Mouse (Mus musculus): Measurements from ENCODE around the gene Il5ra. TPM values are rescaled to one million over a fixed set of nuclear protein-coding genes. Genes with fewer than 3 reads are reported as not detected.

Il5ra gene
- 0.20 and 0.37 TPM in 2 replicates for polyA plus RNA-seq (2015; fragmentation: Nextera tagmentation; extraction: Ambion mirVana)

GRCm38 (mm10) chr6:106748887-106749388 lies at the start of gene Il5ra:
Gene Il5ra, minus strand, starts transcription at chr6:106749037.
- ATAC-seq (ENCODE audit: insufficient number of reproducible peaks, low FRiP score, low TSS enrichment, low read depth) = no peak
- WGBS = 67% methylated on average over 6 of the region's 6 CpGs
- H3K4me2 ChIP-seq (replicated peaks) = no peak within 1 kb of the TSS
- no peaks in the 10 kb centered on the region for H3K27me3 ChIP-seq
- no peak within 1 kb of the TSS for H3K27ac ChIP-seq (replicated peaks)
- H3K4me3 ChIP-seq (replicated peaks) = no peak within 1 kb of the TSS
- H3K4me1 ChIP-seq = no peaks in the 10 kb centered on the region
- no peak within 1 kb of the TSS for H3K9ac ChIP-seq
- H3K36me3 ChIP-seq = no peaks in the 10 kb centered on the region
- H3K9me3 ChIP-seq (replicated peaks) = no peaks in the 10 kb centered on the region

GRCm38 (mm10) chr6:106794094-106794814 lies 45.4 kb upstream of the Il5ra start:
- Histone ChIP-seq H3K9me3 (replicated peaks) (no peaks in the 10 kb centered on the region), H3K27me3 (no peaks in the 10 kb centered on the region), H3K27ac (replicated peaks) (no peak overlapping the region), H3K4me2 (replicated peaks) (no peak overlapping the region), H3K9ac (no peak overlapping the region), H3K4me3 (replicated peaks) (no peak overlapping the region), H3K4me1 (peaks cover 9% of the 10 kb centered on the region), H3K36me3 (peaks cover 33% of the 10 kb centered on the region)
- ATAC-seq (ENCODE audit: insufficient number of reproducible peaks, low FRiP score, low TSS enrichment, low read depth) = no peak
- 82% methylated on average over 13 of the region's 13 CpGs for WGBS

GRCm38 (mm10) chr6:106793621-106794020 lies 44.8 kb upstream of the Il5ra start:
- no peaks in the 10 kb centered on the region for H3K9me3 ChIP-seq (replicated peaks)
- peaks cover 33% of the 10 kb centered on the region for H3K36me3 ChIP-seq
- no peak overlapping the region for H3K4me3 ChIP-seq (replicated peaks)
- no peak overlapping the region for H3K4me2 ChIP-seq (replicated peaks)
- H3K4me1 ChIP-seq = peaks cover 3% of the 10 kb centered on the region
- ATAC-seq (ENCODE audit: insufficient number of reproducible peaks, low FRiP score, low TSS enrichment, low read depth) = no peak
- H3K9ac ChIP-seq = no peak overlapping the region
- no peak overlapping the region for H3K27ac ChIP-seq (replicated peaks)
- 94% methylated on average over 10 of the region's 10 CpGs for WGBS
- H3K27me3 ChIP-seq = no peaks in the 10 kb centered on the region

- no peak overlapping the region for H3K9ac ChIP-seq
- 93% methylated on average over 7 of the region's 7 CpGs for WGBS
Observed at GRCm38 (mm10) chr6:106793088-106793487, 44.3 kb upstream of the Il5ra start.

GRCm38 (mm10) chr6:106792486-106792885 lies 43.6 kb upstream of the Il5ra start:
- Histone ChIP-seq H3K4me3 (replicated peaks) (no peak overlapping the region), H3K4me1 (no peaks in the 10 kb centered on the region), H3K27me3 (no peaks in the 10 kb centered on the region), H3K36me3 (peaks cover 41% of the 10 kb centered on the region), H3K9ac (no peak overlapping the region), H3K4me2 (replicated peaks) (no peak overlapping the region), H3K9me3 (replicated peaks) (no peaks in the 10 kb centered on the region), H3K27ac (replicated peaks) (no peak overlapping the region)
- 92% methylated on average over 5 of the region's 5 CpGs for WGBS
- no peak for ATAC-seq (ENCODE audit: insufficient number of reproducible peaks, low FRiP score, low TSS enrichment, low read depth)

More at GRCm38 (mm10) chr6:106793088-106793487, 44.3 kb upstream of the Il5ra start:
- Histone ChIP-seq H3K4me3 (replicated peaks) (no peak overlapping the region), H3K4me2 (replicated peaks) (no peak overlapping the region), H3K27ac (replicated peaks) (no peak overlapping the region), H3K36me3 (peaks cover 38% of the 10 kb centered on the region), H3K9me3 (replicated peaks) (no peaks in the 10 kb centered on the region), H3K4me1 (no peaks in the 10 kb centered on the region), H3K27me3 (no peaks in the 10 kb centered on the region)
- ATAC-seq (ENCODE audit: insufficient number of reproducible peaks, low FRiP score, low TSS enrichment, low read depth) = no peak

- 91% methylated on average over 8 of the region's 8 CpGs for WGBS
- Histone ChIP-seq H3K9ac (no peak overlapping the region), H3K4me3 (replicated peaks) (no peak overlapping the region), H3K9me3 (replicated peaks) (no peaks in the 10 kb centered on the region), H3K36me3 (peaks cover 49% of the 10 kb centered on the region), H3K4me1 (no peaks in the 10 kb centered on the region), H3K4me2 (replicated peaks) (no peak overlapping the region), H3K27me3 (no peaks in the 10 kb centered on the region), H3K27ac (replicated peaks) (no peak overlapping the region)
- ATAC-seq (ENCODE audit: insufficient number of reproducible peaks, low FRiP score, low TSS enrichment, low read depth) = no peak
Observed at GRCm38 (mm10) chr6:106791429-106791828, 42.6 kb upstream of the Il5ra start.

- no peak overlapping the region for H3K27ac ChIP-seq (replicated peaks)
- no peaks in the 10 kb centered on the region for H3K4me1 ChIP-seq
- H3K4me2 ChIP-seq (replicated peaks) = no peak overlapping the region
- no peak for ATAC-seq (ENCODE audit: insufficient number of reproducible peaks, low FRiP score, low TSS enrichment, low read depth)
- no peak overlapping the region for H3K9ac ChIP-seq
- 90% methylated on average over 3 of the region's 3 CpGs for WGBS
- no peaks in the 10 kb centered on the region for H3K27me3 ChIP-seq
- H3K9me3 ChIP-seq (replicated peaks) = no peaks in the 10 kb centered on the region
- peaks cover 36% of the 10 kb centered on the region for H3K36me3 ChIP-seq
- no peak overlapping the region for H3K4me3 ChIP-seq (replicated peaks)
Observed at GRCm38 (mm10) chr6:106787138-106787537, 38.3 kb upstream of the Il5ra start.

GRCm38 (mm10) chr6:106770046-106770445 lies 21.2 kb upstream of the Il5ra start:
- H3K4me1 ChIP-seq = peaks cover 10% of the 10 kb centered on the region
- H3K9me3 ChIP-seq (replicated peaks) = no peaks in the 10 kb centered on the region
- WGBS = 37% methylated on average over 4 of the region's 4 CpGs
- H3K9ac ChIP-seq = peak overlapping the region; percentile 74; the same call in 1 of the 2 replicates
- ATAC-seq (ENCODE audit: insufficient number of reproducible peaks, low FRiP score, low TSS enrichment, low read depth) = no peak
- H3K36me3 ChIP-seq = peaks cover 26% of the 10 kb centered on the region; the same call in 1 of the 2 replicates
- peak overlapping the region; percentile 77 for H3K4me2 ChIP-seq (replicated peaks)
- H3K27me3 ChIP-seq = no peaks in the 10 kb centered on the region
- H3K4me3 ChIP-seq (replicated peaks) = peak overlapping the region; percentile 84
- no peak overlapping the region for H3K27ac ChIP-seq (replicated peaks)

GRCm38 (mm10) chr6:106769290-106769866 lies 20.5 kb upstream of the Il5ra start:
- under 1% methylated on average over 33 of the region's 33 CpGs for WGBS
- H3K9ac ChIP-seq = peak overlapping the region; percentile 74
- peak; percentile 70 for ATAC-seq (ENCODE audit: insufficient number of reproducible peaks, low FRiP score, low TSS enrichment, low read depth)
- peaks cover 24% of the 10 kb centered on the region; the same call in 1 of the 2 replicates for H3K36me3 ChIP-seq
- no peaks in the 10 kb centered on the region for H3K27me3 ChIP-seq
- H3K27ac ChIP-seq (replicated peaks) = peak overlapping the region; percentile 71
- H3K4me1 ChIP-seq = peaks cover 10% of the 10 kb centered on the region
- no peaks in the 10 kb centered on the region for H3K9me3 ChIP-seq (replicated peaks)
- peak overlapping the region; percentile 77 for H3K4me2 ChIP-seq (replicated peaks)
- H3K4me3 ChIP-seq (replicated peaks) = peak overlapping the region; percentile 84

GRCm38 (mm10) chr6:106768640-106769289 lies 19.9 kb upstream of the Il5ra start, which contains the start of gene Trnt1:
Gene Trnt1, plus strand, starts transcription at chr6:106769120.
- Histone ChIP-seq H3K27me3 (no peaks in the 10 kb centered on the region), H3K4me1 (peaks cover 10% of the 10 kb centered on the region), H3K4me2 (replicated peaks) (peak within 1 kb of the TSS; percentile 77), H3K4me3 (replicated peaks) (peak within 1 kb of the TSS; percentile 84), H3K9ac (peak within 1 kb of the TSS; percentile 74), H3K27ac (replicated peaks) (peak within 1 kb of the TSS; percentile 71), H3K9me3 (replicated peaks) (no peaks in the 10 kb centered on the region), H3K36me3 (peaks cover 20% of the 10 kb centered on the region; the same call in 1 of the 2 replicates)
- 8% methylated on average over 35 of the region's 35 CpGs for WGBS
- peak; percentile 99 for ATAC-seq (ENCODE audit: insufficient number of reproducible peaks, low FRiP score, low TSS enrichment, low read depth)

GRCm38 (mm10) chr6:106766774-106767173 lies 17.9 kb upstream of the Il5ra start:
- H3K9ac ChIP-seq = no peak overlapping the region
- WGBS = 77% methylated on average over 4 of the region's 4 CpGs
- H3K4me2 ChIP-seq (replicated peaks) = no peak overlapping the region
- ATAC-seq (ENCODE audit: insufficient number of reproducible peaks, low FRiP score, low TSS enrichment, low read depth) = no peak
- H3K4me3 ChIP-seq (replicated peaks) = no peak overlapping the region
- H3K9me3 ChIP-seq (replicated peaks) = no peaks in the 10 kb centered on the region
- H3K27me3 ChIP-seq = no peaks in the 10 kb centered on the region
- no peak overlapping the region for H3K27ac ChIP-seq (replicated peaks)
- peaks cover 4% of the 10 kb centered on the region; the same call in 1 of the 2 replicates for H3K36me3 ChIP-seq
- peaks cover 10% of the 10 kb centered on the region for H3K4me1 ChIP-seq
